Mouse (Mus musculus) ES-E14 (cell line): Measurements from ENCODE around the gene Stat2. TPM values are rescaled to one million over a fixed set of nuclear protein-coding genes. Genes with fewer than 3 reads are reported as not detected.

Experiments
- DNase-seq: peaks from one replicate; pipeline ENCODE4 v3.0.0-alpha.2; 2013; ENCODE audit warnings: low read depth, low spot score
- H3K27ac ChIP-seq: 2 replicates; pipeline ENCODE4 v1.5.1; 2012; ENCODE audit warnings: low read depth, mild to moderate bottlenecking, low read length, moderate library complexity, mixed read lengths; ENCODE audit not compliant: poor library complexity, insufficient read depth, severe bottlenecking
- H3K36me3 ChIP-seq: 2 replicates; pipeline ENCODE4 v1.6.1; 2012; ENCODE audit warnings: mild to moderate bottlenecking, low read length, moderate library complexity, mixed read lengths; ENCODE audit not compliant: control insufficient read depth, poor library complexity, insufficient read depth, severe bottlenecking
- H3K4me1 ChIP-seq, 2 experiments: fragments of 150-350 bp in 1 of 2; sonication (generic) in 1 of 2; 2 replicates each; pipeline ENCODE4 v1.6.1; 2012; ENCODE audit warnings: low read length in 2 of 2, mild to moderate bottlenecking in 1 of 2, mixed read lengths in 1 of 2; ENCODE audit not compliant: control insufficient read depth in 2 of 2, insufficient read depth in 2 of 2, poor library complexity in 1 of 2
- H3K4me3 ChIP-seq, 2 experiments: fragments of 150-350 bp in 1 of 2; sonication (generic) in 1 of 2; 2 replicates each; pipeline ENCODE4 v1.5.1; 2012; ENCODE audit warnings: low read length in 2 of 2, low read depth in 1 of 2, mild to moderate bottlenecking in 1 of 2, mixed read lengths in 1 of 2; ENCODE audit not compliant: insufficient read depth in 1 of 2, poor library complexity in 1 of 2, severe bottlenecking in 1 of 2
- H3K9ac ChIP-seq: 2 replicates; pipeline ENCODE4 v1.6.1; 2012; ENCODE audit warnings: low read depth, mild to moderate bottlenecking, low read length, mixed read lengths; ENCODE audit not compliant: poor library complexity, insufficient read depth, severe bottlenecking
- H3K9me3 ChIP-seq: fragments of 150-350 bp; sonication (generic); 2 replicates; pipeline ENCODE4 v1.6.1; 2012; ENCODE audit warnings: low read depth, mild to moderate bottlenecking, low read length; ENCODE audit not compliant: control insufficient read depth, insufficient read depth
- CHD2 ChIP-seq: IDR thresholded peaks from 2 replicates; pipeline ENCODE4 v1.6.1; 2014; ENCODE audit warnings: mild to moderate bottlenecking, low read depth, low read length, inconsistent platforms
- HCFC1 ChIP-seq: IDR thresholded peaks from 2 replicates; pipeline ENCODE4 v1.6.1; 2012; ENCODE audit warnings: low read length, inconsistent platforms, borderline replicate concordance; ENCODE audit not compliant: insufficient read depth
- MAFK ChIP-seq: IDR thresholded peaks from 2 replicates; pipeline ENCODE4 v1.6.1; 2014; ENCODE audit warnings: mild to moderate bottlenecking, low read depth, low read length, inconsistent platforms; ENCODE audit not compliant: insufficient read depth
- ZC3H11A ChIP-seq: IDR thresholded peaks from 2 replicates; pipeline ENCODE4 v1.6.1; 2012; ENCODE audit warnings: low read depth, mild to moderate bottlenecking, inconsistent platforms, low read length, borderline replicate concordance
- ZNF384 ChIP-seq: IDR thresholded peaks from 2 replicates; pipeline ENCODE4 v1.6.1; 2012; ENCODE audit warnings: low read depth, low read length, inconsistent platforms
- in situ Hi-C, 2 experiments: fragments of 600-800 bp; cut with MboI; formaldehyde crosslinking; loops; one replicate each; pipeline ENCODE4 v1.15.1; 2025; ENCODE audit warnings: low sequenced_read_pairs in 2 of 2, inconsistent platforms in 1 of 2; ENCODE audit not compliant: unreplicated experiment in 2 of 2
- total RNA-seq: library from RNA; depleted of rRNA; stranded (reverse); fragments of 300-350 nt; gene quantifications from 2 replicates; pipeline ENCODE4 v1.2.3, GENCODE M21; 2012

The Stat2 gene
- total RNA-seq, 1 experiment = 10.6 TPM

GRCm38 (mm10) chr10:128231697-128232419 lies 38.5 kb upstream of the Stat2 start, which contains the start of gene Timeless:
Gene Timeless (plus strand): TSS chr10:128232065.
- in situ Hi-C loops = no loop called here
- Histone ChIP-seq H3K27ac (peak within 1 kb of the TSS; percentile 99), H3K4me3 (peak within 1 kb of the TSS; percentile 92 to 99), H3K4me1 (peaks cover 0 to 13% of the 10 kb centered on the region in 2 experiments; a peak in 2 of 4 replicates), H3K9ac (peak within 1 kb of the TSS; percentile 100), H3K36me3 (peaks cover 13% of the 10 kb centered on the region), H3K9me3 (no peaks in the 10 kb centered on the region)
- TF ChIP-seq ZC3H11A (no peak), CHD2 (no peak), MAFK (no peak), HCFC1 (no peak), ZNF384 (no peak)
- DNase-seq = peak; percentile 65

- DNase-seq = peak; percentile 65
- peak overlapping the region; percentile 100 for H3K9ac ChIP-seq
- H3K9me3 ChIP-seq = no peaks in the 10 kb centered on the region
- H3K27ac ChIP-seq = peak overlapping the region; percentile 99
- peaks cover 13% of the 10 kb centered on the region for H3K36me3 ChIP-seq
- H3K4me1 ChIP-seq = peaks cover 0 to 13% of the 10 kb centered on the region in 2 experiments; a peak in 2 of 4 replicates
- TF ChIP-seq HCFC1 (no peak), CHD2 (no peak), ZC3H11A (no peak), ZNF384 (no peak), MAFK (no peak)
- peak overlapping the region; percentile 92 to 99 for H3K4me3 ChIP-seq
- in situ Hi-C loops = no loop called here
Observed at GRCm38 (mm10) chr10:128232420-128232985, 37.9 kb upstream of the Stat2 start.

DNA sequence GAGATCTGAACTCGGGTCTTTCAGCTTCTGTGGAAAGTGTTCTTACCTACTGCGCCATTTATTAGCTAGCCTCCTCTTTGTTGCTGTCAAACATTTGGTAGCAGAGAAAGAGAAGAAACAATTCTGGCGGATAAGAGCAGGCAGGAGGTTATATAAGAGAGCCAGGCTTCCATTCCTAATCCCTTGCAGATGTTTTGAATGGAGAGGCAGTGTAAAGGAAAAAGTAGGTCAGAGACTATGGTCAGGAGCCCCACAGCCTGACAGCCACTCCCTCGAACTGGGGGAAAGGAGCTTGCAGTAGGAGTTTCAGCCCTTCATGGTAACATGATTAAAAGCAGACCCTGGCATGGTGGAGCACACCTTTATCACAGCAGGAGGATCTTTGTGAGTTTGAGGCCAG lies 34.0 kb upstream of the Stat2 start:
- Histone ChIP-seq H3K36me3 (peaks cover 24% of the 10 kb centered on the region), H3K4me3 (no peak overlapping the region), H3K4me1 (peaks cover 0 to 19% of the 10 kb centered on the region in 2 experiments; a peak in 2 of 4 replicates), H3K9me3 (no peaks in the 10 kb centered on the region), H3K27ac (no peak overlapping the region), H3K9ac (no peak overlapping the region)
- no peak for DNase-seq
- TF ChIP-seq CHD2 (no peak), MAFK (no peak), ZC3H11A (no peak), HCFC1 (no peak), ZNF384 (no peak)
- in situ Hi-C loops = no loop called here

- H3K9ac ChIP-seq = no peak overlapping the region
- no peaks in the 10 kb centered on the region for H3K9me3 ChIP-seq
- peaks cover 0 to 19% of the 10 kb centered on the region in 2 experiments; a peak in 1 of 4 replicates for H3K4me1 ChIP-seq
- no peak for DNase-seq
- peaks cover 34% of the 10 kb centered on the region for H3K36me3 ChIP-seq
- H3K27ac ChIP-seq = no peak overlapping the region
- in situ Hi-C loops = no loop called here
- H3K4me3 ChIP-seq = no peak overlapping the region
- no peak for TF ChIP-seq MAFK
Observed at GRCm38 (mm10) chr10:128237807-128238480, 32.4 kb upstream of the Stat2 start.
